Mouse (Mus musculus) stomach, embryonic 15.5 days (tissue): Measurements from ENCODE around the gene Mxi1. TPM values are rescaled to one million over a fixed set of nuclear protein-coding genes. Genes with fewer than 3 reads are reported as not detected.

Experiments used
- ATAC-seq: fragments of 200-750 bp; cut with Nextera tagmentation; 2 replicates; pipeline ENCODE4 v1.8.0; 2017; ENCODE audit warnings: low read depth, moderate number of reproducible peaks, moderate TSS enrichment; ENCODE audit not compliant: insufficient read depth, low FRiP score
- H3K27ac ChIP-seq: fragments of 300-500 bp; sonication (generic); 2 replicates; pipeline ENCODE4 v1.5.1; 2015; ENCODE audit warnings: mild to moderate bottlenecking, inconsistent platforms
- H3K27me3 ChIP-seq: fragments of 300-500 bp; sonication (generic); replicated peaks from 2 replicates; pipeline ENCODE4 v1.6.1; 2015; ENCODE audit warnings: inconsistent platforms
- H3K36me3 ChIP-seq: fragments of 300-500 bp; sonication (generic); 2 replicates; pipeline ENCODE4 v1.6.1; 2015; ENCODE audit warnings: inconsistent platforms
- H3K4me1 ChIP-seq: fragments of 300-500 bp; sonication (generic); 2 replicates; pipeline ENCODE4 v1.6.1; 2015; ENCODE audit warnings: inconsistent platforms
- H3K4me2 ChIP-seq: fragments of 300-500 bp; sonication (generic); 2 replicates; pipeline ENCODE4 v1.6.1; 2015; ENCODE audit warnings: mild to moderate bottlenecking, inconsistent platforms
- H3K4me3 ChIP-seq: fragments of 300-500 bp; sonication (generic); replicated peaks from 2 replicates; pipeline ENCODE4 v1.5.1; 2015; ENCODE audit warnings: inconsistent platforms
- H3K9ac ChIP-seq: fragments of 300-500 bp; sonication (generic); 2 replicates; pipeline ENCODE4 v1.6.1; 2015; ENCODE audit warnings: inconsistent platforms
- H3K9me3 ChIP-seq: fragments of 300-500 bp; sonication (generic); 2 replicates; pipeline ENCODE4 v1.6.1; 2016; ENCODE audit warnings: inconsistent platforms
- WGBS: fragments of 180-500 bp; shearing (Covaris S2); methylation state at CpG from one replicate; pipeline ENCODE4 v1.1.7; 2015; 5-methylcytosine and 5-hydroxymethylcytosine counted together
- polyA plus RNA-seq: library from polyadenylated mRNA; unstranded; fragments of >200 nt; fragmentation: Nextera tagmentation; extraction: Ambion mirVana; gene quantifications from 2 replicates; pipeline ENCODE4 v1.2.1, GENCODE M21; 2015

Mxi1 gene
- polyA plus RNA-seq, 1 experiment from 2014 or later, result 37.8 TPM

DNA sequence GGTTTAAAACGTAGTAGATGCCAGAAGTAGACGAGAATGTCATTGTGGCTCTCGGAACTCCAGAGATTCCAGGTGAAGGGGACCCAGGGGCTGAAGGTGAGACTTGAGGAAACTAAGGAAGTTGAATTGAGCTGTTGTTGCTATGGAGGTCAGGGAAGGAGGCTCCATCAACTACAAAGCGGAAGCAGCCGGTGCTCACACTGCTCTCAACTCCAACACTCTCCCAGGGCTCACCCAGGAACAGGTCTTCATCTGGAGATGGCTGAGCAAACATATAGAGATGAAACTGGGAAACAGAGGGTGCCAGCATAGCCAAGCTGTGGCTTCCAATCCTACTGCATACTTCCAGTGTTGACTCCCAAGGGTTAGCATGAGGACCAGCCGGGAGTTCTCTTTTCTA lies 6.6 kb downstream of the Mxi1 start:
- 82% methylated on average over 6 of the region's 6 CpGs for WGBS
- Histone ChIP-seq H3K9me3 (no peaks in the 10 kb centered on the region), H3K27ac (no peak overlapping the region; the same call in 1 of the 2 replicates), H3K36me3 (no peaks in the 10 kb centered on the region), H3K4me2 (no peak overlapping the region), H3K9ac (no peak overlapping the region), H3K27me3 (no peaks in the 10 kb centered on the region), H3K4me3 (no peak overlapping the region), H3K4me1 (peaks cover 34% of the 10 kb centered on the region)
- no peak for ATAC-seq

DNA sequence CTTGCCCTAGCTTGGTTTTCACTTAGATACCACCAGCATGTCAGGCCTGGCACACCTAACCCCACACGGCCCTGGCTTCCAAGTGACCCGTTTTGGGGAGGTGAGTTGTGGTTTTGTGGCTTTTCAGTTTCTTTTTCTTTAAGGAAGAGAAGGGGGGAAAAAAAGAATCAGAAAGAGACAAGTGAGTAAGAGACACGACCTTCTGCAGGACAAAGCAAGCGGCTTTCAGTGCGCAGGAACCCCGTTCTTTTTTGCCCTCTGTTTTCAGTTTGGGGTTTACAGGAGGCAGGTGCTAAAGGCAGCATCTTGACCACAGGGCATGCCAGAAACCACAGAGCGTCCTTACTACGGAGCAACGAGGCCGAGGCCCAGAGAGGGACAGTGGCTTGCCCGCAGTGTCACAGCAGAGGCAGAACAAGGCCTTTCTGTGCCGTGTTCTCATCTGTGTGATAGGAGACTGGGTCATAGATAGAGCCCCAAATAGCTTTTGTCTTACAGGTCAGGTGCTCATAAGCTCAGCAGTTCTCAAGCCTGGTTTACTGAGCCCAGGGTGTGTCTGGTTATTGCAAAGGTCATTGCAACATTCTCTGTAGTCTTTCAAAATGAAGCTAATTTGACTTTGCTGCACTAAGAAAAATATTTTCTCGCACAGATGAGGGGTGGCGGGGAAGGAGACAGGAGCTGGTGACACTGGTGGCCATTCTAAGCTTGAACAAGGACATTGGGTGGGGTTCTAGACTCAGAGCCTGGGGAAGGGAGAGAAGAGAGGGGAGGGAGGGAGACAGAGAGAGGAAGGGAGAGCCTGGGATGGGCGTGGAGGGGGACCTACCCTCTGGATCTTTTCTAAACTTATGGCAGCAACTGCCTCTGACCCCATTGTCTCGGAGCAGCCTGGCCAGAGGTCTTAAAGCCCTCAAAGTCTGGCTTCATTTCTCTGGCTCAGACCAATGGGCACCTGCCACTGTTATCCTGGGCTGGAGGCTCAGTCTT lies 8.1 kb downstream of the Mxi1 start:
- 61% methylated on average over 16 of the region's 16 CpGs for WGBS
- no peak overlapping the region for H3K9ac ChIP-seq
- no peak for ATAC-seq
- H3K4me2 ChIP-seq, result peak overlapping the region; percentile 33; the same call in 1 of the 2 replicates
- H3K27me3 ChIP-seq, result no peaks in the 10 kb centered on the region
- no peaks in the 10 kb centered on the region for H3K9me3 ChIP-seq
- no peaks in the 10 kb centered on the region for H3K36me3 ChIP-seq
- H3K4me3 ChIP-seq, result no peak overlapping the region
- H3K27ac ChIP-seq, result peak overlapping the region; percentile 70
- peaks cover 34% of the 10 kb centered on the region for H3K4me1 ChIP-seq

DNA sequence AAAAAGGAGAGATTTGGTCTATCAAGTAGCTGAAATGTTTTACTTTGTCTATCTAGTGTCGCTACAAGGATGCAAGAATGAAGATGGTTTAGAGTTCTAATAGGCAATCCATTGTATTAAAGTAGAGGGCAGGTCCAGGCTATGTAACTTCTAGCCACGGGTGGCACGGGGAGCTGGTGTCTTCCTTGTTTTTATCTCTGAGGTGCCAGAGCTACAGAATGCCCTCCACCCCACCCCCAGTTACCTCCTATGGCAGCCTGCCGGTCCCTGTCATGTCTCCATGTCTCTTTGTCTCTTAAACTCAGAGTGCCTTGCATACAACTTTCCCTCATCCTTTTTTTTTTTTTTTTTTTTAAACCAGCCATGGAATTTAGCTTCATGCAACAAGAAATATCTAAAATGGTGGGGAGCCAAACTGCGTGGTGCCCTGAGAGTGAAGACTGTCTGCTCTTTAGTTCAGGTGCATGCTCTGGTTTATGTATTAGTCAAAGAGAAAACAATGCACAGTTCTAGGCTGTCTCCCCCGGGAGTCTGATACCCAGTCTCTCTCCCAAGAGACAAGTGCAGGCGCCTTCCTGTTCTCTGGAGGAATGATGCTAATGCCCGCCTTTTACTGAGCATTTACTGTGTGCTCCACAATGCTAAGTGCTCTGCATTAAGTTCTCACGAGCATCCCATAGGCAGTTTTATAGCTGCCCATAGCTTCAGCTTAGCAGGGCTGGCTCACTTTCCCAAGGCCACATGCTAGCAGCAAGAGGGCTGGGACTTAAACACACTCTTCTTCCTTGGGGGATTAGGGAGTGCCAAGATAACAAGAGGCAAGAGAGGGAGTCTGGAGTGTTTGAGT lies 10.2 kb downstream of the Mxi1 start:
- no peak overlapping the region for H3K9ac ChIP-seq
- H3K27me3 ChIP-seq, result no peaks in the 10 kb centered on the region
- peak overlapping the region; percentile 71 for H3K27ac ChIP-seq
- peaks cover 28% of the 10 kb centered on the region for H3K4me1 ChIP-seq
- H3K9me3 ChIP-seq, result no peaks in the 10 kb centered on the region
- no peaks in the 10 kb centered on the region for H3K36me3 ChIP-seq
- no peak overlapping the region for H3K4me2 ChIP-seq
- H3K4me3 ChIP-seq, result no peak overlapping the region
- 69% methylated on average over 9 of the region's 9 CpGs for WGBS
- ATAC-seq, result no peak

DNA sequence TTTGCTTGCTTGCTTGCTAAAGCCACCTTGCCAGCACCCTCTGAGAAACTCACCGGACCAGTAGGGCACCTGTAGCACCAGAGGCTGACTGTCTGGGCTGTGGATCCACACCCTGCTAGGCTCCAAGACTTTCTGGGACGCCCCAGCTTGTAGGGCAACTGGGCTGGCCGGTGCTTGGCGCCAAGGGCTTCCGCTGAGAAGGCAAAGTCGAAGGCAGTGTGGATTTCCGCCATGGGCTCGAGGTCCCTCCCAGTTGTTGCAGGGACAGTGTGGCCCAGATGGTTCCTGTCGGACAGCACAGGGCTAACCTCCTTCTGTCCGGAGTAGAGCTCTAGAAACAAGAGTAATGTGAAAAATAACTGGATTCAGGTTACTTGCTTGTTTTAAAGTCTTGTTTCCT lies 11.0 kb downstream of the Mxi1 start:
- Histone ChIP-seq H3K9me3 (no peaks in the 10 kb centered on the region), H3K4me2 (peak overlapping the region; percentile 25; the same call in 1 of the 2 replicates), H3K4me1 (peaks cover 33% of the 10 kb centered on the region), H3K36me3 (no peaks in the 10 kb centered on the region), H3K4me3 (no peak overlapping the region), H3K27me3 (no peaks in the 10 kb centered on the region), H3K27ac (peak overlapping the region; percentile 71), H3K9ac (no peak overlapping the region)
- 58% methylated on average over 10 of the region's 10 CpGs for WGBS
- no peak for ATAC-seq

DNA sequence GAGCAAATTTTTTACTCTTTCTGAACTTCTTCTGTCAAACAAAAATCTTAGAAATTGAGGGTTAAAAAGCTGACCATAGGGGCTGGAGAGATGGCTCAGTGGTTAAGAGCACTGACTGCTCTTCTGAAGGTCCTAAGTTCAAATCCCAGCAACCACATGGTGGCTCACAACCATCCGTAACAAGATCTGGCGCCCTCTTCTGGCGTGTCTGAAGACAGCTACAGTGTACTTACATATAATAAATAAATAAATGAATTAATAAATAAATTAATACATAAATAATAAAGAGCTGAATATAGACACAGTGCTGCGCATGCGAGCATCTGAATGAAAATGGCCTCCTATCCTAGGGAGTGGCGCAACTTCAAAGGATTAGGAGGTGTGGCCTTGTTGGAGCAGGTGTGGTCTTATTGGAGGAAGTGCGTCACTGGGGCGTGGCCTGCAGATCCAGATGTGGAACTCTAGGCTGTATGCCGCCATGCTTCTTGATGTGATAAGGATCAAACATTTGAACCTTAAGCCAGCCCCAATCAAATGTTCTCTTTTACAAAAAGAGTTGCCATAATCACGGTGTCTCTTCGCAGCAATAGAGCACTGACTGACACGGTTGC lies 12.2 kb downstream of the Mxi1 start:
- ATAC-seq, result no peak
- peaks cover 31% of the 10 kb centered on the region for H3K4me1 ChIP-seq
- no peak overlapping the region for H3K4me3 ChIP-seq
- no peak overlapping the region for H3K4me2 ChIP-seq
- no peak overlapping the region for H3K9ac ChIP-seq
- no peaks in the 10 kb centered on the region for H3K27me3 ChIP-seq
- no peaks in the 10 kb centered on the region for H3K9me3 ChIP-seq
- 91% methylated on average over 12 of the region's 12 CpGs for whole genome bisulfite sequencing
- no peaks in the 10 kb centered on the region for H3K36me3 ChIP-seq
- H3K27ac ChIP-seq, result no peak overlapping the region

DNA sequence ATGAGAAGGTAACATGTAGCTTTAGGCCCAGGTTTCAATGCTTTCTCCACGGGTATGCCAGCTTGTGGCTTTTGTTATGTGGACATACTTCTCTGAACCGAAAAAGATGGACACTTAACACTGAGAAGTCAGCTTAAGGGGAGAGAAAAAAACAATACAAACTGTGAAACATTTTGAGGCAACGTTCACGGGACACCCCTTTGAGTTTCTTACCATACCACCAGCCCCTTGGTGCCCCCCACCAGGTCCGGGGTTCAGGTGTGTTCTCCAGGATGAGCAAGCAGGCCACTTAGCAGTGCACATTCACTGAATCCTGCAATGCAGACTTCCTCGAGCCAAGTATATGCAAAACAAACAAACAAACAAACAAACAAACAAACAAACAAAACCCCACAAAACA lies 14.5 kb downstream of the Mxi1 start:
- H3K27me3 ChIP-seq, result no peaks in the 10 kb centered on the region
- peaks cover 26% of the 10 kb centered on the region for H3K4me1 ChIP-seq
- H3K4me2 ChIP-seq, result peak overlapping the region; percentile 72; the same call in 1 of the 2 replicates
- H3K4me3 ChIP-seq, result no peak overlapping the region
- 58% methylated on average over 6 of the region's 6 CpGs for WGBS
- H3K9ac ChIP-seq, result no peak overlapping the region
- H3K9me3 ChIP-seq, result no peaks in the 10 kb centered on the region
- no peak for ATAC-seq
- H3K36me3 ChIP-seq, result no peaks in the 10 kb centered on the region
- no peak overlapping the region for H3K27ac ChIP-seq

DNA sequence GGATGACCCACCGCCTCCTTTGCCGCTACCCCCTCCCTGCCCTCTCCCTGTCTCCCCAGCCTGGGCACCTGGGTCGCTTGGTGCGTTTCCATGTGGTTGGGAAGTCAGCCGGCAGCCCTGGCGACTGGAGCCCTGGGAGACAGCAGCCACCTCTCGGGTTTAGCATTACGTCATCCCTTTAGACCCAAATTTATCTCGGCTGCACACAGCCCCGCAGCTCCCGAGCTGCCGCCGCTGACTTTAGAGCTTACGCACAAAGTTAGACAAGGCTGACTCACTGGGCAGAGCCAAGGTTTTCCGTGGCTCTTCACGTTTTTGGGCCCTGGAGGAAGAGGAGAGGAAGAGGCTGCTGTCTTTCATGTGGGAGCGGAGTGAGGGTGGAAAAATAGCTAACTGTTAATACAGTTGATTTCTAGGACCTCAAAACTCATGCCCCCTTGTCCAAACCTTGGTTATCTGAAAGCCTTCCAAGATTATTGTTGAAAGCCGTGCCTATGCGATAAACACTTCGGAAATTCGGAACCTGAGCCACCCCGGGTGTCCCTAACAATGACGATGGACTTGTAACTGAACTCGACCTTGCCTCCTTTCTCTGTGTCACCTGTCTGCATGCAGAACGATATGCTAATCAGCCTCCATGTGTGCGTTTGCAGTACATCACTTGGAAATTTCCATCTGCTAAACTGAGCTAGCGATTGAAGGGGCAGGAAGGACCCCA lies 15.4 kb downstream of the Mxi1 start:
- H3K4me2 ChIP-seq, result peak overlapping the region; percentile 72
- H3K36me3 ChIP-seq, result no peaks in the 10 kb centered on the region
- ATAC-seq, result peak; percentile 45
- no peaks in the 10 kb centered on the region for H3K9me3 ChIP-seq
- H3K4me1 ChIP-seq, result peaks cover 30% of the 10 kb centered on the region
- WGBS, result 11% methylated on average over 27 of the region's 27 CpGs
- peak overlapping the region; percentile 39 for H3K4me3 ChIP-seq
- peak overlapping the region; percentile 1; the same call in 1 of the 2 replicates for H3K9ac ChIP-seq
- no peaks in the 10 kb centered on the region for H3K27me3 ChIP-seq
- H3K27ac ChIP-seq, result peak overlapping the region; percentile 49

DNA sequence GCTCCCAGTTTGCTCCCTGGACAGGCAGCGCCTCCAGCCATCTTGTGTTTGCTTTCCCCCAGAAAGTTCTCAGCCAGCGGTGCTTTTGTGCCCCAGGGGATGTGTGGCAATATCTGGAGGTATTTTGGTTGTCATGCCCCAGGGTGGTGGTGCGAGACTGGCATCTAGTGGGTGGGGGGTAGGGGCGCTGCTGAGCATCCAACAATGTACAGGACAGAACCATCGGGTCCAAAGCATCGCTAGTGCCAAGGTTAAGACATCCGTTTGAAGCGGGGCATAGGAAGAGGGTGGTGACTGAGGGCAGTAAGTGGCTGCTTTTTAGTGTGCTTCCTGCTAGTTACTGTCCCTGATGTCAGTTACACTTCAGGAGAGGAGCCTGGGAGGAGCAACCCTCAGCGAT lies 17.8 kb downstream of the Mxi1 start:
- H3K9ac ChIP-seq, result no peak overlapping the region
- H3K4me2 ChIP-seq, result no peak overlapping the region
- peaks cover 11% of the 10 kb centered on the region; the same call in 1 of the 2 replicates for H3K36me3 ChIP-seq
- WGBS, result 78% methylated on average over 9 of the region's 9 CpGs
- no peaks in the 10 kb centered on the region for H3K9me3 ChIP-seq
- no peaks in the 10 kb centered on the region for H3K27me3 ChIP-seq
- no peak overlapping the region for H3K4me3 ChIP-seq
- no peak overlapping the region for H3K27ac ChIP-seq
- peaks cover 26% of the 10 kb centered on the region for H3K4me1 ChIP-seq
- ATAC-seq, result no peak

DNA sequence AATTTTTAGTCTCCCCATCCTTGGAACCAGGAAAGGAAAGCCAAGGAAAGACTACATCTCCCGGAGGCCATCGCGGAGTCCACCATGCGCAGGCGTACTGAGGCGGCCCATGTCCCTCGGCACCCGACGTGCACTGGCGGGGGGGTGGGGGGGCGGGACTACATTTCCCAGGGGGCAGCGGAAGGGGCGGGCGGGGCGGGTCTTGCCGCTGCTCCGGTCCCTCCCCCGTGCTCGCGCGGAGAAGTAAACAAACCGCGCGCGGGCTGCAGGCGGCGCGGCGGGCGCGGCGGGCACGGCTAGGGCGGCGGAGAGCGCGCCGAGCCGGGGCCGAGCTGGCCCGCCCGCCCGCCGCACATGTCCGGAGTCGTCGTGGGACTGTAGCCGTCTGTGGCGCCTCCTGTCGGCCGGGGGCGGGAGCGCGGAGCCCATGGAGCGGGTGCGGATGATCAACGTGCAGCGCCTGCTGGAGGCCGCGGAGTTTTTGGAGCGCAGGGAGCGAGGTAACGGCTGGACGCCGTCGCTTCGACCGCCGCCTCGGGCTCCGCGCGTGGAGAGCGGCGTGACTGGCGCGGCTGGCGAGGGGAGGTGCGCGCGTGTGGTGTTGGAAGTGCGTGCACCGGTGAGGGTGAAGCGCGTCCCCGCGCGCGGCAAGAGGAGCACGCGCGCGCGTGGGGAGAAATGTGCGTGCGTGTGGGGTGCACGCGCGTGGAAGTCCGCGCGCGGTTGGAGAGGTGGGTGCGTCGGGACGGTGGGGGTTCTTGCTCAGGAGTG lies 19.1 kb downstream of the Mxi1 start:
- Histone ChIP-seq H3K9me3 (no peaks in the 10 kb centered on the region), H3K4me3 (peak overlapping the region; percentile 96), H3K27me3 (no peaks in the 10 kb centered on the region), H3K4me2 (peak overlapping the region; percentile 94), H3K9ac (peak overlapping the region; percentile 85), H3K4me1 (peaks cover 26% of the 10 kb centered on the region), H3K27ac (peak overlapping the region; percentile 80), H3K36me3 (peaks cover 11% of the 10 kb centered on the region; the same call in 1 of the 2 replicates)
- peak; percentile 88 for ATAC-seq
- WGBS, result under 1% methylated on average over 82 of the region's 106 CpGs

DNA sequence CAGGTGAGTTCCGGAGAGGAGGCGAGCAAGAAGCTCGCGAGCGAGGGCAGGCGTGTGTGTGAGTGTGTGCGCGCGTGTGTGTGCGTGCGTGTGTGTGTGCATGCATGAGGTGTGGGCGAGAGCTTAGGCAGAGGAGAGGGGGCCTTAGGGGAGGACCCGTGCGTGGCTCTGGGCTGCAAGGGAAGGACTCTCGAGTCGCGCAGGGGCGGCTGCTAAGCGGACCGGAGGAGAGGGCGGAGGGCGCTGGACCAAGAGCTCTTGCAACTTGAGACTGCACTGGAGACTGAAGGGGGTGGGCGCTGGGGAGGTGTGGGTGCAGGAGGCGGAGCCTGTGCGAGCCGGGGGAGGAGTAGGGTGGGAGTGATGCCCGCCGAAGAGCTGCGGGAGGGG lies 19.7 kb downstream of the Mxi1 start:
- H3K4me1 ChIP-seq, result peaks cover 24% of the 10 kb centered on the region
- H3K27ac ChIP-seq, result peak overlapping the region; percentile 80
- peak; percentile 73 for ATAC-seq
- H3K9ac ChIP-seq, result peak overlapping the region; percentile 85
- peak overlapping the region; percentile 94 for H3K4me2 ChIP-seq
- H3K4me3 ChIP-seq, result peak overlapping the region; percentile 96
- under 1% methylated on average over 29 of the region's 29 CpGs for WGBS
- H3K9me3 ChIP-seq, result no peaks in the 10 kb centered on the region
- peaks cover 11% of the 10 kb centered on the region; the same call in 1 of the 2 replicates for H3K36me3 ChIP-seq
- no peaks in the 10 kb centered on the region for H3K27me3 ChIP-seq
